Mouse (Mus musculus) thymus, adult 2 months (tissue): ENCODE measurements around the gene Ccdc17. TPM values are rescaled to one million over a fixed set of nuclear protein-coding genes. Genes with fewer than 3 reads are reported as not detected.
A peak's percentile ranks its signal among the peaks of the same experiment; 100 is the strongest.

Source experiments
- DNase-seq: peaks from one replicate; pipeline ENCODE4 v3.0.0; 2021
- H3K27ac ChIP-seq: fragments of 200-500 bp; 2 replicates; pipeline ENCODE4 v1.5.1; 2012; ENCODE audit warnings: low read length, control low read depth; ENCODE audit not compliant: control insufficient read depth, insufficient read depth
- H3K27me3 ChIP-seq: fragments of 200-500 bp; 2 replicates; pipeline ENCODE4 v1.6.1; 2012; ENCODE audit warnings: mild to moderate bottlenecking, low read length, moderate library complexity, mixed read lengths; ENCODE audit not compliant: control insufficient read depth, insufficient read depth
- H3K36me3 ChIP-seq: fragments of 200-500 bp; 2 replicates; pipeline ENCODE4 v1.6.1; 2012; ENCODE audit warnings: mild to moderate bottlenecking, low read length, moderate library complexity; ENCODE audit not compliant: control insufficient read depth, insufficient read depth
- H3K4me1 ChIP-seq: fragments of 200-500 bp; replicated peaks from 2 replicates; pipeline ENCODE4 v1.6.1; 2012; ENCODE audit warnings: low read length; ENCODE audit not compliant: control insufficient read depth, insufficient read depth
- H3K4me3 ChIP-seq: fragments of 200-500 bp; 2 replicates; pipeline ENCODE4 v1.5.1; 2012; ENCODE audit warnings: mild to moderate bottlenecking, low read length, control low read depth, moderate library complexity; ENCODE audit not compliant: control insufficient read depth, insufficient read depth
- CTCF ChIP-seq: fragments of 200-500 bp; IDR thresholded peaks from 2 replicates; pipeline ENCODE4 v1.5.1; 2012; ENCODE audit warnings: mild to moderate bottlenecking, control low read depth, low read length, moderate library complexity, borderline replicate concordance; ENCODE audit not compliant: control insufficient read depth, poor library complexity, insufficient read depth; ENCODE audit errors: extremely low read depth
- POLR2A ChIP-seq: fragments of 200-500 bp; IDR thresholded peaks from 2 replicates; pipeline ENCODE4 v1.6.1; 2012; ENCODE audit warnings: mild to moderate bottlenecking, low read length, control low read depth, moderate library complexity; ENCODE audit not compliant: control insufficient read depth, poor library complexity, insufficient read depth; ENCODE audit errors: extremely low read depth
- WGBS: fragments of 180-500 bp; shearing (Covaris S2); methylation state at CpG from one replicate; pipeline ENCODE4 v1.1.7; 2018; 5-methylcytosine and 5-hydroxymethylcytosine counted together
- polyA plus RNA-seq: library from polyadenylated mRNA; depleted of rRNA; stranded (reverse); fragments of >200 nt; gene quantifications from 2 replicates; pipeline ENCODE4 v1.2.3, GENCODE M21; 2012

Gene Ccdc17
- polyA plus RNA-seq, 1 experiment: 9.9 TPM

DNA sequence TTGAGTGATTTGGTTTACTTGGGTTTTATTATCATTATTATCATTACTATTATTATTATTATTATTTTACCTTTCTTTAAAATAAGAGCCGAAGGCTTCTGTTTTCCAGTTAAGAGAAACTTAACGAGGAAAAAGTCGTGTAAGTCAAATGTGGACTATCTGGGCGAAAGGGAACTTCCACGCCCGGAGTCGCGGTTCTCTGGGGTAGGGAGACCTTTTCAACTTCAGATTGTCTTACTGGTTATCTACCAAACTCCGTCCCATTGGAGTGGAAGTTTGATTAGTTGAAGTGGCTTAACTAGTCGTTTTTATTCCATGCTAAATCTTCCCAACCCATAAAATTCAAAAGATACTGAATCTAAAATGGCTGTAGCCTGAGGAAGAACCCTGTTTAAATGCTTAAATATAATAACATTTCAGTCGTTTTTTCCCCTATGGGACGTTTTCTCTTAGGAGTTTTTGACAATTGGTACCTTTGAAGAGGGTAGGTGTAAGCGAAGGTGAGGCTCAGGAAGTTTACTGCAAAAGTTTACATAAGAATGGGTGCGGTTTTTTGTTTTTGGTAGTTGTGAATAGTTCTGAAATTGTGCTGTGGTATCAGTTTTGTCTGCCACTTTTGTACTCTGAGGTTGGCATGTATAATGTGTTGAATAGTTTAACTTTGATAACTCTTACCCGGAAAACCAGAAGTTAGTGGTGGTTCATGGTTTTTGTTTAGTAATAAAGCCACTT is 38.1 kb upstream of the Ccdc17 start:
- Histone ChIP-seq H3K36me3 (peaks cover 3% of the 10 kb centered on the region; the same call in 1 of the 2 replicates), H3K27ac (no peak overlapping the region), H3K27me3 (no peaks in the 10 kb centered on the region), H3K4me1 (0 out of 2 replicates have a peak, but pooled peaks cover 2% of the 10 kb centered on the region), H3K4me3 (peak overlapping the region; percentile 80)
- DNase-seq: no peak
- no peak for TF ChIP-seq POLR2A
- TF ChIP-seq CTCF: no peak
- WGBS: under 1% methylated on average over 15 of the region's 15 CpGs

DNA sequence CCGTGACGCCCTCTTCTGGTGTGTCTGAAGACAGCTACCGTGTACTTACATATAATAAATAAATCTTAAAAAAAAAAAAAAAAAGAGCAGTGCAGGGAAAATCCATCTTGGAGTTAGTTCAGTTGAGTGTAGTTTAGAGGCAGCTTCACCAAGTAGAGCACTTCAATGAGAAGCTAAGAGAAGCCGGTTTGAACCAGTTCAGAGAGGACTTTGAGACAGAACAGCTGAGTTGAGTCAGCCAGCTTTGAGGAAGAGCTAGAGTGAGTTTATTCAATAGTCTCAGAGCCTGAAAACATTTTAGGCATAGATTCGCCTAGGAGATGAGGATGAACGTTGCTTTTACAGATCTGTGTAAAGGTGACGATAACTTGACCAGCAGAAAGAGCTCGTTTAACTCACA is 661 bp upstream of the Ccdc17 start:
- H3K27ac ChIP-seq: no peak overlapping the region
- TF ChIP-seq POLR2A (no peak), CTCF (no peak)
- H3K4me3 ChIP-seq: no peak overlapping the region
- WGBS: 93% methylated on average over 8 of the region's 8 CpGs
- peaks cover 14% of the 10 kb centered on the region for H3K4me1 ChIP-seq
- no peak for DNase-seq
- peaks cover 42% of the 10 kb centered on the region for H3K36me3 ChIP-seq
- H3K27me3 ChIP-seq: no peaks in the 10 kb centered on the region

DNA sequence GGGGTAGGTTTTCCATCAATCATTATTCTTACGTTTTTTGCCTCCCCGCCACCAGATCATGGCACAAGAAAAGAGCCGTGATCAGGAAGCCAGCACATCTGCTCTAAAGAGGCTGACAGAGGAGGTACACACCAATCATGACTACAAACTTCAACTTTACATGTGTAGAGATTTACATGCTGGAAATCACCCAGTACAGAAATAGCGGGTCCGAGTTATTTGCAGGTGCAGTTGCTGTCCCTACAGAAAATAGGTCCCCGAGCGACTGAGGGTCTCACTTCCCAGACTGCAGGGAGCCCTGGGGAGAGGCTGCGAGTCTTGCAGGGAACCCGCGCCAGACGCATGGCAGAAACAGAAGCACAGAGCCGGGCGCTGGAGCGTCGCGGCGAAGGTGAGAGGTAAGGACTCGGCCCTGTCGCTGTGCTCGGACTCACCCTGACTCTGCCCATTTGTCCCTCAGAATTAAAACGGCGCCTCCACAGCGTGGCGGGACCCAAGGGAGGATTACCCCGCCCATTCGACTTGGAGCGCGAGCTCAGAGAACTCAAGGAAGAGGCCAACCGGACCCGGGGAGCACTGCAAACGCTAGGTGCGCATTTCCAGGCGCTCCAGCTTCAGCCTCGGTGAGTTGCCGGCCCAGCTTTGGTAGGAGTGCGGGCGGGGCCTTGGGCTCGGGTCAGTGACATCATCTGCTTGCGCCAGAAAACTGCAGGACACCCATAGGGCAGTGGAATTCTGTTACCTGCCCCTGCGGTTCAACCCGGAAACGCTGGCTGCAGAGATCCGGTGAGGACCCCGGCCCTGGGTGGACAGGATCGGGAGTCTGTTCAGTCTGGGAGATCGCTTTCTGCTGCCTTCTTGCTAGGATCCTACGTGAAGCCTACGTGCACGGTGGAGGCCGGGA is 776 bp downstream of the Ccdc17 start:
- under 1% methylated on average over 50 of the region's 50 CpGs for WGBS

DNA sequence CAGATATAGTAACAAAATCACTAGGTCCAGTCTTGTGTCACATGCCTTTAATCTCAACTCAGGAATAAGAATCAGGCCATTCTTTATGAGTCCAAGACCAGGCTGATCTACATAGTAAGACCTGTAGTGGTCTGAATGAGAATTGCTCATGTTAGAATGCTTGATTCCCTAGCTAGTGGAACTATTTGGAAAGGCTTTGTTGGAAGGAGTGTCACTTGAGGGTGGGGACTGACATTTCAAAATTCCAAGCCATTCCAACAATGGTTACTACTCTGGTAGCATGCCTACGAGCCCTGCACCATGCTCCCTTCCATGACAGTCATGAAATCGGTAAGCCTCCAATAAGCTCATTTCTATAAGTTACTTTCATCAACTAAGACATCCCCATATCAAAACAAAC is 16.2 kb downstream of the Ccdc17 start:
- 98% methylated on average over 2 of the region's 2 CpGs for WGBS
- no peak for TF ChIP-seq POLR2A

More for the DNA sequence above, 776 bp downstream of the Ccdc17 start:
- peaks cover 14% of the 10 kb centered on the region for H3K4me1 ChIP-seq
- peaks cover 42% of the 10 kb centered on the region for H3K36me3 ChIP-seq
- TF ChIP-seq POLR2A (no peak; the same call in 1 of the 2 replicates), CTCF (0 out of 2 replicates have a peak, but pooled peaks have one; percentile 21)
- H3K27ac ChIP-seq: no peak overlapping the region
- peak; percentile 52 for DNase-seq
- peak overlapping the region; percentile 47 for H3K4me3 ChIP-seq
- no peaks in the 10 kb centered on the region for H3K27me3 ChIP-seq

DNA sequence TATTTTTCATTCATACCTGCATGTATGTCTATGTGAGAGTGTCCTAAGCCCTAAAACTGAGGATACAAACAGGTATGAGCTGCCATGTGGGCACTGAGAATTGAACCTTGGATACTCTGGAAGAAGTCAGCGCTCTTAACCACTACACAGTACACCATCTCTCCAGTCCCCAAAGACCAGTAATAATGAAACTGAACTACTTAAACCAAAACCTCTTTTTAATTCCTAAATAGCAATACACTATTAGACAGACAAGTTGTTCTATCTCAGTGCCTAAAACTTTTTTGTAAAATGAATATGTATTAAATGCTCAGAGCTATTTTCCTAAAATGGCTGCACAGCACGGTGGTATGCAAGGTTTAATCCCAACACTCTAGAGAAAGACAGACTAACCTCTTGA is 18.8 kb downstream of the Ccdc17 start:
- TF ChIP-seq POLR2A: no peak
- no peak for TF ChIP-seq CTCF
- Histone ChIP-seq H3K36me3 (peaks cover 61% of the 10 kb centered on the region), H3K27ac (no peak overlapping the region), H3K4me3 (no peak overlapping the region), H3K4me1 (no peaks in the 10 kb centered on the region), H3K27me3 (no peaks in the 10 kb centered on the region)
- over 99% methylated on average over 2 of the region's 2 CpGs for WGBS
- no peak for DNase-seq

More for the DNA sequence above, 16.2 kb downstream of the Ccdc17 start:
- peaks cover 69% of the 10 kb centered on the region for H3K36me3 ChIP-seq
- no peak for DNase-seq
- H3K27ac ChIP-seq: no peak overlapping the region
- no peaks in the 10 kb centered on the region for H3K27me3 ChIP-seq
- H3K4me1 ChIP-seq: no peaks in the 10 kb centered on the region
- H3K4me3 ChIP-seq: no peak overlapping the region

DNA sequence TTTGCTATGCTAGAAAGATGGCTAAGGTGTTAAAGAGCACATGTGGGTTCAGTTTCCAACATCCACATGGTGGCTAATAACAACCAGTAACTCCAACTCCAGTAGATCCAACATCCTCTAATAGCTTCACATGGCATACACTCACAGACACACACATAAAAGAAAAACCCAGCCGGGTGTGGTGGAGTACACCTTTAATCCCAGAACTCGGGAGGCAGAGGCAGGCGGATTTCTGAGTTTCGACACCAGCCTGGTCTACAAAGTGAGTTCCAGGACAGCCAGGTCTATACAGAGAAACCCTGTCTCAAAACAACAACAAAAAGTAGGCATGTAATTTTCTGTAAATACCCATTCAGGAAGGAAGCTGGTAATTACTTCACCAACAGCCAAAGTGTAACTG is 28.4 kb downstream of the Ccdc17 start:
- peaks cover 16% of the 10 kb centered on the region for H3K36me3 ChIP-seq
- WGBS: 94% methylated on average over 4 of the region's 4 CpGs
- TF ChIP-seq POLR2A: no peak
- TF ChIP-seq CTCF: no peak

More for the DNA sequence above, 28.4 kb downstream of the Ccdc17 start:
- Histone ChIP-seq H3K27me3 (no peaks in the 10 kb centered on the region), H3K27ac (no peak overlapping the region), H3K4me3 (no peak overlapping the region), H3K4me1 (peaks cover 3% of the 10 kb centered on the region)
- no peak for DNase-seq
